Comparison of ENCODE assay signal across 17 mouse cellular contexts in genomic region chr10:115262261-115262660, GRCm38 (mm10).
"Had no signal": no experiment of that assay in that cellular context is flagged by ENCODE, and none has a peak within 500 bp of the region (broad histone marks: within the 10 kb centered on the region; RNA-seq: fewer than 3 reads in every experiment).

No protein-coding gene starts in this region.

- H3K27me3 ChIP-seq: hindbrain, embryonic 15.5 days; limb, embryonic 12.5 days; liver, embryonic 13.5 days; midbrain, embryonic 12.5 days; neural tube, embryonic 13.5 days; stomach, embryonic 15.5 days had no signal

- H3K4me2 ChIP-seq: hindbrain, embryonic 15.5 days; limb, embryonic 12.5 days; midbrain, embryonic 12.5 days; neural tube, embryonic 13.5 days; stomach, embryonic 15.5 days had no signal

- H3K36me3 ChIP-seq: hindbrain, embryonic 15.5 days; limb, embryonic 12.5 days; liver, embryonic 13.5 days; midbrain, embryonic 12.5 days; neural tube, embryonic 13.5 days; stomach, embryonic 15.5 days had no signal

- H3K27ac ChIP-seq: hindbrain, embryonic 15.5 days; kidney, postnatal 0 days; limb, embryonic 12.5 days; liver, embryonic 13.5 days; macrophage; midbrain, embryonic 12.5 days; neural tube, embryonic 13.5 days; stomach, embryonic 15.5 days had no signal

- H3K4me3 ChIP-seq: hindbrain, embryonic 15.5 days; limb, embryonic 12.5 days; liver, embryonic 13.5 days; megakaryocyte, embryonic 14.5 days; midbrain, embryonic 12.5 days; neural tube, embryonic 13.5 days; stomach, embryonic 15.5 days had no signal

- H3K4me1 ChIP-seq: hindbrain, embryonic 15.5 days; limb, embryonic 12.5 days; liver, embryonic 13.5 days; megakaryocyte, embryonic 14.5 days; midbrain, embryonic 12.5 days; neural tube, embryonic 13.5 days; stomach, embryonic 15.5 days had no signal

- DNase-seq: kidney, adult 8-10 months; kidney, postnatal 36 days; layer of hippocampus, adult 9-11 months; layer of hippocampus, postnatal 36 days; liver, embryonic 13.5 days; retina, postnatal 1 day; right cerebral cortex, postnatal 4 days; thymus, postnatal 36 days had no signal

- H3K9me3 ChIP-seq: hindbrain, embryonic 15.5 days; midbrain, embryonic 12.5 days; neural tube, embryonic 13.5 days; stomach, embryonic 15.5 days had no signal

- ATAC-seq: midbrain, embryonic 16.5 days had no signal

- H3K9ac ChIP-seq: hindbrain, embryonic 15.5 days; limb, embryonic 12.5 days; liver, embryonic 13.5 days; midbrain, embryonic 12.5 days; neural tube, embryonic 13.5 days; stomach, embryonic 15.5 days had no signal
